Mouse (Mus musculus) v-Abl transformed pro-B cells (cell line): ENCODE data around the gene Pklr.

ENCODE experiments used
- in situ Hi-C, 2 experiments: fragments of 400-800 bp; cut with MboI; formaldehyde crosslinking; loops; one replicate each; pipeline ENCODE4 v1.15.1; 2025; ENCODE audit not compliant: unreplicated experiment in 2 of 2

Gene Pklr

DNA sequence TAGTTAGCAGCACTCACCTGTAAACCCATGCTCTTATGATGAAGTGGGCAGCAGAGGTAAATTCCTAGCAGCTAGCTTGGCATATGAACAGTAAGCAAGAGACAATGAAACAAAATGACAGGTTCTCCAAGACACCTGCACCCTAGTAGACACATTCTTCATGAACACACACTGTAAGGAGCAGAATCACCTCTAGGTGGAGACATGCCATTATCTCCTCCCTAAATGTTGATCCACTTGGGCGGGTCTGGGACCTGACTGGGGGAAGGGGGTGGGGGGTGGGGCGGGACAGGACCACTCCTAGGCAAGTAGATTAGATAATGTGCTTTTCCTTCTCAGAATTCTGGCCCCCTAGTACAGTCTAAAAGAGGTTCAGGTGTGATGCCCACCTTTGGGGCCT, 20.4 kb upstream of the Pklr start:
- in situ Hi-C loops = no loop called here

DNA sequence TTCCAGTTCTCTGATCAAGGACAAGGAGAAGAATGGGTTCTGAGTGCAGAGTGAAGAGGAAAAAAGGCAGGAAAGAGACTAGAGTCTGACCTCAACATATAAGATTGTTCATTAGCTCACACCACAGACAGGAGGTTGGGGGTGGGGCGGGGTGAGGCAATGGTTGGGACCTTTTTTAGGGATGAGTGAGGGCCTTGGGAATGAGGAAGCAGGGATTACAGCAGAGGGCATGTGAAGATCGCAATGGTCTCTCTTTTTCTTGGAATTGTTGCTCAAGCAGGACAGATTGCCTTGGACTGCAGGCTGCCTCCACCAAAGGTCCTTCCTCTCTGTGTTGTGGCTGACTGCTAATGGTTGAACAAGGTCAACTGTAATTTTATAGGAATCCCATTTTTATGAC, 12.6 kb upstream of the Pklr start:
- in situ Hi-C loops = no loop called here

DNA sequence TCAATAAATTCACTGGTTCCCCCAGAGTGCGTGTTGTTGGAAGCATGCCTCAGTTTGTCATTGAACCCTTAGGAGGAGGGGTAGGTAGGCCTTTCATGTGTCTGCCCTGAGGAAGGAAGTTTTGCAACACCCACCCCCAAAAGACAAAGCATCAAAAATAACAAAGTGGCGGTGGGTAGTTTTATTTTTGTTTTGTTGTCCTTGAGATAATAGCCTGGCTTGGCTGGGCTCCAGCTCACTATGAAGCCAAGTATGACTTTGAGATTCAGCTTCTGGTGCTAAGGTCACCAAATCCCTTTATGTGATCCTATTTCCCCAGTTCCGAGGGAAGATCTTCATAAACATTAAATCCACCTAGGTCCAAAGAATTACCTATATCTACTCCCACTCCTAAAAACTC, 11.7 kb upstream of the Pklr start:
- in situ Hi-C loops = no loop called here

DNA sequence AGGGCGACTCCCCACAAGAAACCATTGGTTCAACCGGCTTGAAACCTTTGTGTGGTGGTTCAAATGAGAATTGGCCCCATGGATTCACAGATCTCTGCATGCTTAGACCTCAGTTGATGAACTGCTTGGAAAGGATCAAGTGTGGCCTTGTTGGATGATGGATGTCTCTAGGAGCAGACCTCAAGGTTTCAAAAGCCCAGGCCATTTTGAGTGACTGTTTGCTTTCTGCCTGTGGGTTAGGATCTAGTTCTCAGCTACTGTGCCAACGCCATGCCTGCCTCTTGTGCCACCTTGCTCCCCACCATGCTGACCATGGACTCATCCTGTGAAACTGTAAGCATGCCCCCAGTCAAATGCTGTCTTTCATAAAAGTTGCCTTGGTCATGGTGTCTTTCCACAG, 10.0 kb upstream of the Pklr start:
- in situ Hi-C loops = no loop called here

DNA sequence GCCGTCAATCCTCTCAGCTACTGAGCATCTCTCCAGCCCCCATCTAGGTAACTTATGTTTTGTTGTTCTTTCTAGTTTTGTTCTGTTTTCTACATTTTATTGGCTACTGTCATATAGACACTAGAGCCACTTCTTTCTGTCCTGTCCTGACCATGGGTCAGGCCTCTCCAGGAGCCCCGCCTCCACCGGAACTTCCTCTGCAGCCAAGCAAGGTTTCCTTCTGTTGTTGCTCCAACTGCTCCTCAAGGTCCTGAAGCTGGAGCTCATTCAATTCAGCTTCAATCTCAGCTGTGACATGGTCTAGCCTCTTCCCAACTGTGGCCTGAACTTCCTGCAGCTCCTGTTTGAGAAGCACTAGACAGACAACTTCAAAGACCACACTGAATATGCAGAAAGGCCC, 6.0 kb upstream of the Pklr start:
- in situ Hi-C loops = no loop called here

DNA sequence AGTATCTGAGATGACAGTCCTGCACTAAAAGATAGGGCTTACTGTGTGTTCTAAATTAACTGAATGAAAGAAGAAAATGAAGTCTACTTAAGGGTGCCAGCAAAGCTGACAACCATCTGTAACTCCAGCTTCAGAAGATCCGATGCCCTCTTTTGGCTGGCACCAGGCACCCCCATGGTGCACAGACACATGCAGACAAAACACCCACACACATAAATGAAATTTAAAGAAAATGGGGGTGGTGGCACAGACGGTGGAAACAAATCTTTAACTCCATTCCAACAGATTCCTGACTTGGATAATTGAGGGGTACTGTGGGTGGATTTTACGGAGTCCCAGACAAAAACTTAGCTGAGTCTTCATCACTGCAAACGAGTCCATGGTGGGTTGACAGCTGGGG, 4.1 kb upstream of the Pklr start:
- in situ Hi-C loops = no loop called here

DNA sequence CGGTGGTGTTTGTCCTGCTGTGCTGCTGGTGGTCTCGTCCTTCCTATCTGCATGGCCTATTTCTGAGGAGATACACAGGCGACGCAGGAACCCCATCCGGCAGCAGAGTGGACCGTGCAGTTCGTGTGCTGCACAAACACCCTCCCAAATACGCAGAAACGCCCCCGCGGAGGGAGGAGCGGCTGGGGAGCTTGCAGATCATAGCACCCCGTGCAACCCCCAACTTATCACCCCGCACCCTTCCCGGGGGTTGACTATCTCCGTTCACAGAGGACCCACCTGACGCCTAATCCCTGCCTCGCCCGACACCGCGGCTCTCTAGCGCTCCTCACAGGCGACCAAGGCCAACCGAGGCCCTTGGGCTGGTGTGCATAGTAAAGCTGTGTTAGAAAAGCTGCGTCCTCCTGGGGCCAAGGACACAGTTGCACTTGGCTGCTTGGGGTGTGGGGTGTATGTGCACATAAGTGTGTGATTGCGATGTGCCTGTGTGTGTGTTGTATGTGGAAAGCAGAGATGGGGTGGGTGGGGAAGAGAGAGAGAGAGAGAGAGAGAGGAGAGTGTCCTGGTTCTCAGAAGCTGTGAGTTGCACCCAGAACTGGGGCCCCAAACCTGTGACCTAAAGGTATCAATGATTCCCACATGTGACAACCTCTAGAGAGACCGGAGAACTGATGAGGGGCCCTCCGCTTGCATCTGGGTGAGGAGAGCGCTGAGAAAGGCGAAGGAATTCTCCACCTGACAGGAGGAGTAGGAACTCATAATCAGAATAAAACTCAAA, 3.5 kb upstream of the Pklr start:
- in situ Hi-C loops = no loop called here

DNA sequence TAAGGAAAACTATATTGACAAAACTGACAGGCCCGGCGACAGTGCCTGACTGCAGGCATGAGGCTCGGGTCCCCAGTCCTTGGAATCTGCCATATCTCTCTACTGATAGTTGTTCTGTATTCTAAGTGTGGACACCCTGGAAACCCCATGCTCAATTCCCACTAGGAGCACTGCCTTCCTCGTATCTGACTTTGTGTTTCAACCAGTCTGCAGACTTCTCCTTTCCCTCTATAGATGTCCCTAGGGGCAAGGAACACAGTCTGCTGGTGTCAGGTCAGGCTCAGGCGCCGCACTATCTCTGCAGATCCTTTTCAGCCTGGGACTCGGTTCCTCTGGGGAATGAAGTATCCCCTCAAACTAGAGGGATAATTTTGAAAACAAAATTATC, 2.9 kb upstream of the Pklr start:
- in situ Hi-C loops = no loop called here

DNA sequence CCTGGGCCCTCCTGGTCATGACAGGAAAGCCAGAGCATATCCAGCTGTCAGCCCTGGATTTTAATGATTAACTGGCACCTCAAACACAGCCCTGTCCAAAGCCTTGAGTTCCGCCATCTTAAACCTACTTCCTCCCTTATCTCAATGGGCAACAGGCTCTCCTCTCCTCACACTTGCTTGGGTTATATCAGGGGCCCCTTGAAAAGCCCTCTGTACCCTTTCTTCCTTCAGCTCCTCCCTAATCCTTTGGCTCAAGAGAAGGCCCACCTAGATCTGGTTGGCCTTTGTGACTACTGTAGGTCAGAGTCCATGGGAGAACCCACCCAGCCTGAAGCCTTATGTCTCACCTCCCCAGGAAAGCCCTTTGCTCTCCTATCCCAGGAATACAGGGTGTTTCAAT, 2.2 kb upstream of the Pklr start:
- in situ Hi-C loops = no loop called here

DNA sequence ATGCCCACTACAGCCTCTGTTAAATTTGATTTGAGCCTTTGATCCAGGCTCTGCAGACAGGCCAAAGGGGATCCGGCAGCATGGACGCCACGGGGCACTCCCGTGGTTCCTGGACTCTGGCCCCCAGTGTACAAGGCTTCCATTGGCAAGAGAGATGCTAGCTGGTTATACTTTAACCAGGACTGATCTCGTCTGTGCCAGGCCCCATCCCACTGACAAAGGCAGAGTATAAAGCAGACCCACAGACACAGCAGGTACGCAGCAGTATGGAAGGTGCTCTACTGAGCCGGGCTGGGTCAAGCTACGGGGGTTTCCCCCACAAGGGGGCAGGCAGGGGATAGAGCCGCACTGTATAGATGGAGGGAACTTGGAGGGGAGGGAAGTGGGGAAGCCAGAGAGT, 423 bp downstream of the Pklr start:
- in situ Hi-C loops = no loop called here

DNA sequence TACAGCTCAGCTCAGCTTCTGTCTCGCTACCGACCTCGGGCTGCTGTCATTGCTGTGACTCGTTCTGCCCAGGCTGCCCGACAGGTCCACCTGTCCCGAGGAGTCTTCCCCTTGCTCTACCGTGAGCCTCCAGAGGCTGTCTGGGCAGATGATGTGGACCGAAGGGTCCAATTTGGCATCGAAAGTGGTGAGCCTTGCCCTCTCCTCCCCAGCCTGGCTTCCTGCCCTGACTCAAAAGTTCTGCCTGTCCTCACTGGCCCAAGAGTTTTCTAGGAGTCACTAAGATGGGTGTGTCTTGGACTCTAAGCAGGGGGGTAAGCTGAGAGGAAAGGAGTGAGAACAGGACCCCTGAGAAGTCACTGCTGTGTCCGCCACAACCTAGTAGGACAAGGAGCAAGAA, 8.9 kb downstream of the Pklr start:
- in situ Hi-C loops = no loop called here

DNA sequence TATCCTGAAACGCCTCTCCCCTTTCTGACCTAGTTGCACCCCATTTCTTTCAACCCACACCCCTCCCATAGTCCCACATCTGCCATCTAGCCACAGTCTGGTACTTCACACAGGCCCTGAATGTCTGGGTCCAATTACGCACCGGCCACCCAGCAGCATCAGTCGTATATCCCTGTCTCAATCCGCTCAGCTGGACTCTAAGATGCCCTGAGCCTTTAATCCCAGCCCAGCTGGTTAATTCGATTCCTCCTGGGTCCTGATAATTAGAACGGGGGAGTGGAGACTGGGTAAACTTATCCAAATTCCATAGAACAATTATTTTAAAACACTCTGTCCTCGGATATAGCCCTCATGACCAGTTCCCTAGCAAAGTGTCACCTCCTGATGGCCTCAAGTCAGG, 9.6 kb downstream of the Pklr start:
- in situ Hi-C loops = no loop called here

DNA sequence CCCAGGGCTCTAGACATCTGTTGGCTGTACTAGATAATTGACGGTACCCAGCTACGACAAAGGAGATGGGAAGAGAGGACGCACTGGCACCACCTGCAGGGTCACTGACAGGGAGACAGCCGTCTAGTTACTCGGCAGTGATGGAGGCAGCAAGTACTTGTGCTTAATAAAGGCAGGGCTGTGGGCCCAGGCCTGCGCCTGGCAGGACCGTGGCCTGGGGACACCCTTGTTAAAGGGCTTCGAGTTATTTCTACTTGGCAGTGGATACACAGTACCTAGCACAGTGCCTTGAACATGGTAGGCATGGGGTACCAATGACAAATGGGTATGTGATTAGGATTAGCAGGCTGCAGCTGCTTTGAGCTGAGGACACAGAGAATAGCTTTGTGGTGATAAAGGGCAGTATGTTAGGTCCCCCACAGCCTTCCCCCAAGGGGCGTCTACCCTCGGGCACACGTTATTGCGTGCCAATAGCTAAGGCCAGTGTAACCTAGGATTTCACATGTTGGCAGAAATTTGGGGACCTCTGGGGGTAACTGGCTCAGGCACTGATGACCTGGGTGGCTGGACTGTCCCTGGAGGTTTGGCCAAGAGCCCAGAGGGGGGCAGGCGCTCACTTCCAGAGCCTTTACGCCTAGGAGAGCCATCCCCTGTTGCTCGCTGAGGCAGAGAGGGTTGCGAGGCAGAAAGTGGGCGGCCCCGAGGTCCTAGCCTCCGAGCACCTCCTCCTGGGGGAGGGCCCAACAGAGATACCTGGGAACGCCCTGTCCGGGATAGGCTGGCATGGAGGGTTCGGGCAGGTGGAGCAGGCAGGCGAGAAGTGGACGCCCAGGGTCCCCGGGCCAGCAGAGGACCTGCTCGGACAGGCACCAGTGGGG, 11.4 kb downstream of the Pklr start:
- in situ Hi-C loops = no loop called here

DNA sequence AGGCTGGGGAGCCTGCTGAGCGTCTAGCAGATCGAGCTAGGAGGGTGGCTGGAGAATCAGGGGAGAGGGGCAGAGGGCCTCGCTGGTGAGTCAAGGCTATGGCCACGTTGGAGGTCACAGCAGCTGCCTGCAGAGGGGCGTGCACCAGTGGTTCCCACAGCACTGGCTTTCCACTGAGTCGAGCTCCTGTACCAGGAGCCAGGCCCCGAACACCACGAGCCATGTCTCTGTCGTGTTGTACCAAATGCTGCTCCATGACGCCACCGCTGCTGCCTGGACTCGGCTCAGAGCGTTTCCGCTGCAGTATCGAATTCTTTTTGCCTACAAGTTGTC, 12.0 kb downstream of the Pklr start:
- in situ Hi-C loops = no loop called here

DNA sequence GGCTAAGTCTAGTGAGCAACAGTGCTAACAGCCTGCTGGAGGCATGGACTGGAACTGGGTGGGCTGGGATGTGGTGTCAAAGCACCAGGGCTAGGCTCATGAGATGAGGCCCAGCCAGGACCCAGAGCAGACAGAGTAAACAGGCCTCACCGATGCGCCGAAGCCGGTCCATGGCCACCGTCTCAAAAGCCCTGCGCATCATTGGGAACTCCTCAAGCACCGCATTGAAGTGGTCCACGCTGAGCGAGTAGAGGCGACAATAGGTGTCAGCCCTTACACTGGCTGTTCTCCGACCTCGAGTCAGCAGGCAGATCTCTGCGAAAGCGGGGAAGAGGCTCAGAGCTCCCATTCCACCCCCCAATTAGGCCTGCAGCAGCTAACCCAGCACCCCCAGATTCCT, 12.6 kb downstream of the Pklr start:
- in situ Hi-C loops = no loop called here

DNA sequence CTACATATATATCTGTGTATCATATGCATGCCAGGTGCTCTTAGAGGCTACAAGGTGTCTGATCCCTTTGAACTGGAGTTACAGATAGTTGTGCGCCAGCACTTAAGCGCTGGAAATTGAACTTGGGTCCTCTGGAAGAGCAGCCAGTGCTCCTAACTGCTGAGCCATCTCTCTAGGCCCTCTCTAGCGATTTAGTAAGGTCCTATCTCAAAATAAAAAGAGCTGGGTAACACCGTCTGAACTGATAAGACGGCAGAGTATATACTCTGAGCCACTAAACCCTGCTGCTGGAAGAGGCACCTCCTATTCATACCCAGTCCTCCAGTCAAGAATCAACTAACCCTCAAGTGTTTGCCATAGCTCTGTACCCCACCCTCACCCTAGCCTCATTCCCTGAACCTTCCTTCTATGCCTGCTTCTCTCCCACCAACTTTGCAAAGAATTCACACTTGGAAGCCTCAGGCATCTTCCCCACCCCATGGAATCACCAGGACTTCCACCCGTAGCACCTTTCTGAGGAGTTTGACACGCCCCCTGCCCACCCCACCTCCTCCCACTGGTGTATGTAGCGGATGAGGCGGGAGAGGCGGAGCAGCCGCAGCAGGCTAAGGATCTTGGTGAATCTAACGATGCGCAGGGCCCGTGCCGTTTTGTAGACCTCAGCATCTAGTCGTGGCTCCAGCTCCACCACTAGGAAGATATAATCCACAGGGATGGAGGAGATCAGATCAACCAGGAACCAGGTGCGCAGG, 16.3 kb downstream of the Pklr start:
- in situ Hi-C loops = no loop called here

DNA sequence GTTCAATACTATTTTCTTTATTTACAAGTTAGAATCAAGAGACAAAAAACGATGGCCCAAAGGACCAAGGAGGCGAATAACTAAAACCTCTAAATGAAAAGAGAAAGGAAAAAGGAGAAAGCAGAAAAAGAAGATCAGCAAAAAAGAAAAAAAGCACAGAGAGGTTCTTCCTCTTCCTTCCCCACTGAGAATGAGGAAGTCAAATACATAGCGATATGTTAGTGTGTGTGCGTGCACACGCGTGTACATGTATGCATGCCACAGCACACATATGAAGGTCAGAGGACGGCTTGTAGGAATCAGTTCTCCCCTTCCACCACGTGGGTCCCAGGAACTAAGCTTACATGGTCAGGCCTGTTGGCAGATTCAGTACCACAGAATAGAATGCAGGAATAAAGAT, 21.0 kb downstream of the Pklr start:
- in situ Hi-C loops = loop anchor here (5.0 kb wide), 1 partner anchor 65 kb away; the partner anchor contains the start of gene Rusc1 (in 2 of the 2)

DNA sequence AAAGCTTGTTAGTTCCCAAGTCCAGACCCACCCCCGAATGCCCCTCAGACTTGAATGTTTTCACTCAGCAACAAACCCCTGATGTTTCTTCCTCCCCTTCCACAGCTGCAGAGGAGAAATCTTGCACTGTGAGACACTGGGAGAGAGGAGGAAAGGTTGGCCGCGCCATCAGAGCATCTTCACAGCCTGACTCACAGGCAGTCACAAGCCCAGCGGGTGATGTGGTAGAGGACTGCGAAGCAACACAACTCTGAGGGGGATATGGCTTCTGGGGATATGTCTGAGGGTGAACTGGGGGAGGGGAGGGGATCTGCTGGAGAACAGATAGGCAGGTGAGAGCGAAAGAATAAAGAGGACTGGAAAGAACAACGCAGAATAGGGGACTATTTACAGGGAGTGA, 22.7 kb downstream of the Pklr start:
- in situ Hi-C loops = loop anchor here (5.0 kb wide), 1 partner anchor 66 kb away; the partner anchor contains the start of gene Rusc1 (in 2 of the 2)

DNA sequence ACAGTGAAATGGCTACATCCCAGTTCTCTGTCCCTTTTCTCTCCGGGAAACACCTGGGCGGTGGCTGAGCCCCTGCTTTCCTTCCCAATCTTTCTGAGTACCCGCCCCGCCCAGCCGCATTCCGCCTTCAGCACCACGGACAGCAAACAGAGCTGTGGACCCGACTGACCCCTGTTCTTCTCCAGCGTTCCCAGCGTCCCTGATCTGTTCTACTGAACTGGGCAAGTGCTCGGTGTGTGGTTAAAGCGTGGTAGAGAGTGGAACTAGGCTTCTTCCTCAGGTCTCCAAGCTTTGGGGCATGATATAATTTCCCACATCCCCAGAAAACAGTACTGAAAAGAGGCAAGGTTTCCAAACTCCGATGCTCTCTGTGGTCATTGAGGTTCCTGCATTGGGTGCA, 23.3 kb downstream of the Pklr start:
- in situ Hi-C loops = loop anchor here (5.0 kb wide), 1 partner anchor 67 kb away; the partner anchor contains the start of gene Rusc1 (in 2 of the 2)

DNA sequence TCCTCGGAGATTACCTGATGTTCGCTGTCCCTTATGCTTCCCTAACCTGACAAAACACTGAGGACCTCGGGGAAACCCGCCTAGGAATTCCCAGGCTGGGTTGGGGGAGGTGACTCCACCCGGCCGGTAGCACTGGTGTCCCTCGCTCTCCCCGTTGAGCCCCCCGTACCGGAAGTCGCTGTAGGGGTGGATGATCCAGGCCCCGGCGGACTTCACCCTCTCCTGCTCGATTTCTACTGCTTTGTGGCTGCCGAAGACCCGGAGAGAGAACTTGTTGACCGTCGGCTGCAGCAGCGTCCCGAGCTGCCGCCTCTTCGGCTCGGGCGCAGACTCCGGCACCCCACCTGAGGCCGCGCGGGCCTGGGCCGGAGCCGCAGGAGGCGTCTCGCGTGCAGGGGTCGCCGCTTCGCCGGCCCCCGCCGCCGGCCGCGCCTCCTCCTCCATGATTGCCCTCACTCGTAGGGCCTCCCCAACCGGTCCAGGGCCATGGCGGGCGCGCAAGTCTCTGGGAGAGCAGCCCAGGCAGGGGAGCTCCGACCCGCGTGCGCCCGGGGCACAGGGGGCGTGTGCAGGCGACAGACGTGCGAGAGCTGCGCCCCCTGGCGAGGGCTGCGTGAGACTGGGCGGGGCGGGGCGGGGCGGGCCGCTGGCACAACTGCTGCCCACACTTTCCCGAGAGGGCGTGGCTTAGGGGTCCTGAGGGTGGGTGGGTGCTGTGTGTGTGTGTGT, 23.8 kb downstream of the Pklr start, which contains the start of gene Hcn3:
Gene Hcn3, minus strand, starts transcription at position 581 of the 729 bp plus-strand sequence.
- in situ Hi-C loops = loop anchor here (5.0 kb wide), 3 partner anchors 38 to 67 kb away; partner anchors contain the start of gene Rusc1 (in 2 of the 2)
